Mouse (Mus musculus) cortical plate, adult 2 months (tissue): ENCODE measurements at regions not wholly inside any gene's neighbourhood (a gene's known extent, or its start where the extent isn't known, plus 50 kb on each side); places are given as distances from the start of the nearest gene placed in this dataset.

Experiments
- H3K27ac ChIP-seq: fragments of 200-500 bp; 2 replicates; pipeline ENCODE4 v1.5.1; 2012; ENCODE audit warnings: low read length, control low read depth, inconsistent platforms; ENCODE audit not compliant: insufficient read depth
- H3K4me1 ChIP-seq: fragments of 200-500 bp; 2 replicates; pipeline ENCODE4 v1.6.1; 2011; ENCODE audit warnings: low read length; ENCODE audit not compliant: control insufficient read depth, insufficient read depth
- H3K4me3 ChIP-seq: fragments of 200-500 bp; 2 replicates; pipeline ENCODE4 v1.5.1; 2011; ENCODE audit warnings: mild to moderate bottlenecking, low read length, control low read depth; ENCODE audit not compliant: insufficient read depth
- CTCF ChIP-seq: fragments of 200-500 bp; IDR thresholded peaks from 2 replicates; pipeline ENCODE4 v1.5.1; 2011; ENCODE audit warnings: mild to moderate bottlenecking, control low read depth, low read length; ENCODE audit not compliant: insufficient read depth; ENCODE audit errors: extremely low read depth
- POLR2A ChIP-seq: fragments of 200-500 bp; IDR thresholded peaks from 2 replicates; pipeline ENCODE4 v1.6.1; 2011; ENCODE audit warnings: mild to moderate bottlenecking, low read length, control low read depth; ENCODE audit not compliant: insufficient read depth; ENCODE audit errors: extremely low read depth

DNA sequence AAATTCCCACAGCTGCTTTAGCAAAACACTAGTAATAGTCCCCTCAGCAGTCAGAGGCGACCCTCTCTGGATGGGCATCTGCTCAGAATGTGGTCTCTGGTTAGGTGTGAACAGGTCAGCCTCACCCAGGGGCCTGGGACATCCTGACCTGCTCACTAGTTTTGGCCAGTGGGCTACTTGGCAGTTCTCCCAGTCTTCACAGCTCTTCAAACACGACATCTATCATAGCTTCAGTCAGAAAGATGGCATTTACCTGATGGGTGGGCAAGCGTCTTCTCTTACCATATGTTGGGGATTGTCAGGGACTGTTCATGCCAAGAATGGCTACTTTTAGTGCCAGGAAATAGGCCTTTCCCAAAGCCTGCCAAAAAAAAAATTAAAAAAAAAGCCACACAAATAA lies 204.2 kb upstream of the Gm10295 start:
- Histone ChIP-seq H3K4me1 (no peaks in the 10 kb centered on the region), H3K27ac (no peak overlapping the region), H3K4me3 (no peak overlapping the region)
- no peak for TF ChIP-seq POLR2A
- no peak for TF ChIP-seq CTCF

DNA sequence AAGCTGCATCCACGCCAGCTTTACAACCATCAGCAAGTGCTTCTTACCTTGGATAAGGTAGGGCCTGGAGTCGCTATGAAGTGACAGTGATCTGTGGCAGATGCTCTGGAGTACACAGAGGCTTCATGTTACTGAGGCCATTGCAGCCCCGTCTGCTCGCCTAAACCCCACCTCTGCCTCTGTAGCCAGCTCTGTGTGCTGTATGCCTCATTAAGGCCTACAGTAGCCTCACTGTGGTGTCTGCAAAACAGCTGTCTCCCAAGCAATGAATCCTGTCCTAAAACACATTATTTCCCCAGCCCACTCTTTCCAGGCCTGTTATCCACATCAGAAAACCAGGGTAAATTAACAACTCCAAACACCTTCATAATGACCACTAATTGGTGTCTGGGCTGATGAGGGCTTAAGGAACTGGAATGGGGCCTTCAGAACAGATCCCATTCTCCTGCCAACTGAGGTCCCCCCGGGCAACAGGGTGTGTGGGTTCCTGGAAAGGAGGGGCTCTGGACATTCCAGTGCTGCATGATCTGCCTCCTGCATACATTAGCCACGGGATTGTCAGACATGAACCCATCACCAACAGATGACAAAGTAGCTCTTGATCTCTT lies 195.4 kb upstream of the Gm10295 start:
- no peak overlapping the region for H3K27ac ChIP-seq
- no peak for TF ChIP-seq CTCF
- TF ChIP-seq POLR2A, result no peak
- no peaks in the 10 kb centered on the region for H3K4me1 ChIP-seq
- no peak overlapping the region for H3K4me3 ChIP-seq

DNA sequence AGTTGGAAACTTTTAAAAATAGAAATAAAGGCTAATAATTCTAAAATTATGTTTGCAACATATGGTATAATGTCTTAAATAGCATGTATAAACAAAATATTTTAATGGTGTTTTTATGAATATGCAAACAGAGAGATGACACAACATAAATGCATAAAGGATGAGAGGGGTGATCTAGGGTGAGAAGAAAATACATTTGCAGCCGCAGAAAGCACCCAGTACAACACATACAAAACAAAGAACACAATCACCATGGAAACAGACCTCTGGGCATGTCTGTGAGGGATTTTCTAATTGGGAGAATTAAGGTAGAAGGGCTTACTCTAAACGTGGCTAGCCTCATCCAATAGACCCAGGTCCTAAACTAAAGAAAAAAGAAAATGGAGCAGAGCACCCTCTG lies 190.2 kb upstream of the Gm10295 start:
- no peak overlapping the region for H3K4me3 ChIP-seq
- no peak for TF ChIP-seq POLR2A
- TF ChIP-seq CTCF, result no peak
- no peak overlapping the region for H3K27ac ChIP-seq
- H3K4me1 ChIP-seq, result no peaks in the 10 kb centered on the region

DNA sequence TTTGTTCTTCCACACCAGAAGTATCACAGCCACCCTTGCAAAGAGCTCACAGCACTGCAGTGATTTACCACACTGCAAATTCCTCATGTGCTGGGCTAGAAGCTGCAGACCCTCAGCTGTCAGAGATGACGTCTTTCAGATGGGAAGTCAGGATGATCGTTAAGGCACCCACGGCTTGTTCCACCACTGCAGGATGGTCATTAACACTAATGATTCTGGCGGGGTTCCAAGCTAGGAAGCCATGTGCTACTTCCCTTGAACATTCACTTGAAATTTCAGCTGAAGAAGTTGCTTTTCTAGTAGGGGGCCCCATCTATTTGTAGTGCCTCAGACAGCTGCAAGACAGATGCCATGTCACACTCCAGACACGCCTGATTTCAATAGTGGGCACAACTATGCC lies 181.8 kb upstream of the Gm10295 start:
- H3K4me3 ChIP-seq, result no peak overlapping the region
- TF ChIP-seq POLR2A (no peak), CTCF (no peak)
- H3K27ac ChIP-seq, result no peak overlapping the region
- no peaks in the 10 kb centered on the region for H3K4me1 ChIP-seq

DNA sequence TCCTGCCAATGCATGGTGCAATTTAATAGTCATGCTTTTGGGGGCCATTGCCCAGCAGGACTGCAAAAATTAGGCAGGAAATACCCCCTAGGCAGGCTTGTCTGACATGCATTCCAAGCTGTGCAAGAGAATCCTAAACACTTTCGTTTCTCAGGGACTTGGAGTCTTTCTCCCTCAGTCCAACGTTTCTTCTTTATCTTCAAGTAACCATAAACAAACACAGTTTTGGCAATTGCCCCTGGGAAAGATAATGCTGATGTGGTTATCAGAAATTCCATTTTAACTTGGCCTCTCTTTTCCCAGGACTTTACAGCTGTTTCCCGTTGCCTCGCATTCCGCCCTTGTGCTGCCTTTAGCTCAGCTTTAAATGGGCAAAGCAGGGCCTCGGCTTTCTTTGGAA lies 180.2 kb upstream of the Gm10295 start:
- Histone ChIP-seq H3K27ac (no peak overlapping the region), H3K4me1 (no peaks in the 10 kb centered on the region), H3K4me3 (no peak overlapping the region)
- TF ChIP-seq CTCF, result no peak
- TF ChIP-seq POLR2A, result no peak

DNA sequence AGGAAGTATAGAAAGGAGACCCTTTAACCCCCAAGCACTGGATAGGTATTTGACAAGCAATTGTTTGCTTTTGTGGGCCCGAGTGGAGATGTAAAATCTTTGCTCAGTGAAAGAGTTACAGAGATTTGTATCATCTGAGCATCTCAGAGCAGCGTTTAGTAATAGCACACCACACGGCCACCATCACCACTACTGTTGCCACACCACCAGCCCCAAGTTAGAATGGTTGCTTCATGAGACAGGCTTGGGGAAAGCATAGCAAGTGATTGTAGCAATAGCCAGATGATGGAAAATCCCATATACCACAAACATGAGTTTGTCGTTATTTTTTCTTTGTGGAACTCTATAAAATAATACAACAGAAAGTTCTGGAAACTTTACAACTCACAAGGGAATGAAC lies 179.6 kb upstream of the Gm10295 start:
- no peak overlapping the region for H3K27ac ChIP-seq
- no peak overlapping the region for H3K4me3 ChIP-seq
- H3K4me1 ChIP-seq, result no peaks in the 10 kb centered on the region
- TF ChIP-seq POLR2A (no peak), CTCF (no peak)

DNA sequence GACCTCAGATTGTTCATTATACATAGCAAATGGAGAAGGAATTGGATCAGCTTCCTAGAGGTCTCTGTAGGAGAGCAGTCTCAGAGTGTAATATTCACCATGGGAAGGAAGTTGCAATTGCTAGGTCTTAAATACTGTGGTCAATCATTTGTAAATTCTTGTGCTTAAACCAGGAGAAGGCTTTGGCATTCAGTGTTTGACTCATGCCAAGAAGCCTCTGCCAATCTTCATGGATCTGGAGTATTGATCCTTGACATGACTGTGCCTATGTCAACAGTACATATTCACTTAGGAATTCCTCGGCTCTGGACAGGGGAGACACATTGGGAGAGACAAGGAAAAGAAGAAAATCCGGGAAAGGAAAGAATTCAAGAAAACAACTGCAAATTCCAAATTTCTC lies 174.9 kb upstream of the Gm10295 start:
- TF ChIP-seq CTCF (no peak), POLR2A (no peak)
- Histone ChIP-seq H3K4me1 (no peaks in the 10 kb centered on the region), H3K4me3 (no peak overlapping the region), H3K27ac (no peak overlapping the region)

DNA sequence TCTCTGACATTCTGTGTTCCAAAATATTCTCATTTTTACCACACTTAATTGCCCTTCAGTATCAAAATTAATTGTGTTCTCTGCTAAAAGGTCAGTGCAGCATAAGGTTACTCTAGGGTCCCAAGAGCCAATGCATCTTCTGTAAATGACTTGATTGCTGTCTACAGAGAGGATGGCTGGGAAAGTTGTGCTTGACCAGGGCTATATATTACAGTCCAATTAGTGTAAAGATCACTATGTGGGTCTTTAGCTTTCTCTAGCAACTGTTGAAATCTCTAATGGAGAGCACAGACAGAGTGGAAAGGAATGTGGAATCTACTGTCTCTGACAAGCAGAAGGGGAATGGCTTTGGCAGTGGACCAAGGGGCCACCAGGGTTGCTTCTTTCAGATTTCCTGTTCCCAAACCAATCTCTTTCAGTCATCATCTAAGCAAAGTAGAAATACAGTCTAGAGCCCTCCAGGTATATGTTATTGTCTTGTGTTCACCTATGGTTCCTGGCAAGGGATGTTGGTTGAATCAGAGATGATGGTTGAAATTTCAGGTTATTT lies 173.4 kb upstream of the Gm10295 start:
- no peak overlapping the region for H3K4me3 ChIP-seq
- TF ChIP-seq CTCF, result no peak
- TF ChIP-seq POLR2A, result no peak
- H3K27ac ChIP-seq, result no peak overlapping the region
- H3K4me1 ChIP-seq, result no peaks in the 10 kb centered on the region

DNA sequence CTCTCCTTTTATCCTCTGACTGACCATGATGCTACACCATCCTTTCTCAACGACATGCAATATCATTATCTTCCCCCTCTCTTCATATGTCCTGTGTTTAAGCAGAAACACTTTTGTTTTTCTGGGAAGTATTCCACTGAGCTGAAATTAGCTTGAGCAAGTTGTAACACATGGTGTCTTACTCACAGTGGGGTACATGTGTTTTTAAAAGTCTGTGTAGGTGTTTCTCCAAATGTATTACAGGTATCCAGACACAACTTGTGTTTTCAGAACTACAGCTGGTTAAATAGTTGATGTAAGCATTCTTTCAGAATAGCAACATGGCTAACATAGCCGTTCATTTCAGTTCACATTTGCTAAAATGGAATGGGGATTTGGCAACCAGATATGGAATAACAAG lies 172.8 kb upstream of the Gm10295 start:
- H3K4me3 ChIP-seq, result no peak overlapping the region
- no peak overlapping the region for H3K27ac ChIP-seq
- H3K4me1 ChIP-seq, result no peaks in the 10 kb centered on the region
- TF ChIP-seq POLR2A, result no peak
- TF ChIP-seq CTCF, result no peak

DNA sequence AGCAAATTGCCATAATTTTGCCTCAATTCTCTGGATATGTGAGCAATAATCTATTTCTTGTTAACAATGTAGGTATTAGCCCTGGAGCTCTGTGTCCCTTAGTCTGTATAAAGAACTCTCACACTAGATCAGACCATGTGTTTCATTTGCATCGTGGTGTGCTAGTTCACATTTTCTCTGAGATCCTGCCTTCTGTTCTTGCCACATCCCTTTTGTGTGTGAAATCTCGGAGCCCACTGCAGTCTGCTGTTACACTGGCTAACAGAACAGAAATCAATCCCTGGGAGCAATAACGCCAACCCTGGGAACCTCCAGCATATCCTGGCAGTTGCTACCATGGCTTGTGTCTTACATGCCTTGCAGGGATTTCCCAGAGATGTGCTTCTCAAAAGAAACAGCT lies 156.1 kb upstream of the Gm10295 start:
- H3K4me3 ChIP-seq, result no peak overlapping the region
- no peak for TF ChIP-seq POLR2A
- no peak for TF ChIP-seq CTCF
- H3K27ac ChIP-seq, result no peak overlapping the region
- no peaks in the 10 kb centered on the region for H3K4me1 ChIP-seq

DNA sequence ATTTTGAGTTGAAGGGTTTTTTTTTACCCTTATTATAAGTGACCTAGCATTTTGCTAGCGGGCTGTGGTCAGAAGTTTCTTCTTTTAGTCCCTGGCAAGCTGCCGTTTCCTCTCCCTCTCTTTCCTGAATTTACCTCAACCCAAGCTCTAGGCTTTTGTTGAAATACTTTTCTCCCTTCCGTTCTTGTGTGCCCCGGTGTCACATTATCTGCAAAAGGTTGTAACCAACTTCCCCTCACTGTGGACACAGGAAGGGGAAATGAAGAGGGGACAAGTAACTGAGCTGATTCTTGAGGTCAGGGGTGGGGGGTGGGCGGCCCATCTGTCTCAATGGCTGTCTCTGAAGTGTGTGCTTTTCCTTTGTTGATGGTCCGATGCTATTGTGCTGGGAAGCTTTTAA lies 149.4 kb upstream of the Gm10295 start:
- H3K27ac ChIP-seq, result no peak overlapping the region
- H3K4me1 ChIP-seq, result no peaks in the 10 kb centered on the region
- no peak for TF ChIP-seq POLR2A
- TF ChIP-seq CTCF, result no peak
- H3K4me3 ChIP-seq, result no peak overlapping the region
